Comparison of ENCODE assay signal across 27 mouse cellular contexts in the genomic region with DNA sequence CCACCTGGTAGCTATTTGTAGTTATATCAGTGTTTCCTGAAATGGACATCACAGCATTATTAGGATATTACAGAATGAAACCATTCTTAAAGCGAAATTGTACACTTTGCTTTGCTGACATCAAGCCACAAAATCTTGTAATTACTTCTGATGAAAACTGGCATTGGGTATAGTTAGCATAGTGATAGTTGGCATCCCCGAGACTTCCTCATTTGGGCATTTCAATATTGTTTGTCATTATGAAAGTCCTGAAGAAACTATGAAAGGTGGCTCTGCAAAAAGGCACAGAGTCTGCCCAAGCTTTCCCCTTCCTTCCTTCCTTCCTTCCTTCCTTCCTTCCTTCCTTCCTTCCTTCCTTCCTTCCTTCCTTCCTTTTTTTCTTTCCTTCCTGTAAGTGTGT.
DNase-seq lines count a peak whose midpoint lies in the region; ATAC-seq lines count a peak whose summit lies in the region.
"Had no signal": no experiment of that assay in that cellular context is flagged by ENCODE, and none has a peak within 500 bp of the region (broad histone marks: within the 10 kb centered on the region; RNA-seq: fewer than 3 reads in every experiment).

No protein-coding gene starts in this region.

- no peak overlapping the region for H3K27ac ChIP-seq in hindbrain, embryonic 10.5 days
- H3K27ac ChIP-seq: embryonic facial prominence, embryonic 10.5 days; embryonic facial prominence, embryonic 13.5 days; forebrain, embryonic 12.5 days; forebrain, embryonic 15.5 days; heart, embryonic 15.5 days; hindbrain, embryonic 12.5 days; hindbrain, embryonic 15.5 days had no signal

- H3K9me3 ChIP-seq in hindbrain, embryonic 10.5 days = peaks cover 7% of the 10 kb centered on the region; the same call in 1 of the 2 replicates
- H3K9me3 ChIP-seq: embryonic facial prominence, embryonic 13.5 days; forebrain, embryonic 12.5 days; forebrain, embryonic 15.5 days; heart, embryonic 12.5 days; heart, embryonic 15.5 days; hindbrain, embryonic 15.5 days had no signal

- no peaks in the 10 kb centered on the region for H3K4me1 ChIP-seq in hindbrain, embryonic 10.5 days (replicated peaks)
- H3K4me1 ChIP-seq: embryonic facial prominence, embryonic 10.5 days; embryonic facial prominence, embryonic 13.5 days; forebrain, embryonic 12.5 days; forebrain, embryonic 15.5 days; heart, embryonic 12.5 days; heart, embryonic 15.5 days; hindbrain, embryonic 12.5 days; hindbrain, embryonic 15.5 days had no signal

- DNase-seq in A20 (ENCODE audit: low read depth, low spot score) = peak; percentile 8
- no peak for DNase-seq in cerebellum, adult 18-20 months
- no peak for DNase-seq in hindbrain, embryonic 10.5 days (ENCODE audit: low spot score)
- DNase-seq: adrenal gland, adult 8-10 months; adrenal gland, postnatal 36 days; cerebellum, adult 2 months; cerebellum, adult 9-11 months; cerebellum, postnatal 25 days; embryo, embryonic 11 days; gastrocnemius, postnatal 10 days; gastrocnemius, postnatal 36 days; heart, postnatal 10 days; heart, postnatal 36 days had no signal

- no peaks in the 10 kb centered on the region for H3K27me3 ChIP-seq in hindbrain, embryonic 10.5 days (ENCODE audit: insufficient read depth, poor library complexity, severe bottlenecking)
- H3K27me3 ChIP-seq: embryonic facial prominence, embryonic 13.5 days; forebrain, embryonic 12.5 days; forebrain, embryonic 15.5 days; heart, embryonic 12.5 days; heart, embryonic 15.5 days; hindbrain, embryonic 12.5 days; hindbrain, embryonic 15.5 days had no signal

- H3K4me3 ChIP-seq in hindbrain, embryonic 10.5 days = no peak overlapping the region
- H3K4me3 ChIP-seq: embryonic facial prominence, embryonic 10.5 days; embryonic facial prominence, embryonic 13.5 days; erythroblast, embryonic 14.5 days; forebrain, embryonic 12.5 days; forebrain, embryonic 15.5 days; heart, embryonic 12.5 days; heart, embryonic 15.5 days; hindbrain, embryonic 12.5 days; hindbrain, embryonic 15.5 days had no signal

- H3K36me3 ChIP-seq in hindbrain, embryonic 10.5 days = no peaks in the 10 kb centered on the region
- H3K36me3 ChIP-seq: embryonic facial prominence, embryonic 10.5 days; embryonic facial prominence, embryonic 13.5 days; forebrain, embryonic 12.5 days; forebrain, embryonic 15.5 days; heart, embryonic 12.5 days; heart, embryonic 15.5 days; hindbrain, embryonic 12.5 days; hindbrain, embryonic 15.5 days had no signal

- ATAC-seq in hematopoietic stem cell, adult 5-6 weeks (replicated peaks in 1 of 2; ENCODE audit: insufficient read depth in 1 of 2, low FRiP score in 2 of 2, low TSS enrichment in 1 of 2, low read depth in 1 of 2, poor library complexity in 2 of 2, severe bottlenecking in 2 of 2) = peak; percentile 62 to 76; a peak in 3 of 4 replicates
- ATAC-seq in monocyte, adult 5-6 weeks (replicated peaks; ENCODE audit: insufficient number of reproducible peaks, low FRiP score, low TSS enrichment, poor library complexity, severe bottlenecking) = peak; percentile 66
- no peak for ATAC-seq in frontal cortex, adult (ENCODE audit: low TSS enrichment)
- ATAC-seq: activated CD4-positive, CD25-positive, alpha-beta regulatory T cell, adult 4 months; forebrain, embryonic 15.5 days; intestine, postnatal 0 days had no signal

- WGBS in hindbrain, embryonic 10.5 days = 85% methylated on average over 2 of the region's 2 CpGs
